Mouse (Mus musculus): ENCODE data around the gene A3galt2. TPM values are rescaled to one million over a fixed set of nuclear protein-coding genes. Genes with fewer than 3 reads are reported as not detected.
A peak's percentile ranks its signal among the peaks of the same experiment; 100 is the strongest.

Gene A3galt2
- polyA plus RNA-seq, 1 experiment: 0.07 TPM

GRCm38 (mm10) chr4:128743031-128743626 lies 12.0 kb upstream of the A3galt2 start:
- Histone ChIP-seq H3K27ac (ENCODE audit: control insufficient read depth, insufficient read depth, low read depth, low read length) (no peak overlapping the region), H3K27me3 (ENCODE audit: control insufficient read depth, insufficient read depth, low read length) (no peaks in the 10 kb centered on the region), H3K4me1 (ENCODE audit: control insufficient read depth, insufficient read depth, low read length) (no peaks in the 10 kb centered on the region), H3K4me3 (ENCODE audit: control insufficient read depth, low read depth, low read length) (no peak overlapping the region), H3K36me3 (ENCODE audit: control insufficient read depth, insufficient read depth, low read length) (peaks cover 7% of the 10 kb centered on the region; the same call in 1 of the 2 replicates)
- TF ChIP-seq POLR2A (IDR thresholded peaks at IDR 0.05; ENCODE audit: control insufficient read depth, low read depth, low read length) (no peak), CTCF (IDR thresholded peaks at IDR 0.05; ENCODE audit: control insufficient read depth, insufficient read depth, insufficient replicate concordance, low read depth, low read length) (no peak)

- H3K4me3 ChIP-seq (ENCODE audit: control insufficient read depth, low read depth, low read length): no peak overlapping the region
- TF ChIP-seq CTCF (IDR thresholded peaks at IDR 0.05; ENCODE audit: control insufficient read depth, insufficient read depth, insufficient replicate concordance, low read depth, low read length): no peak
- no peak for TF ChIP-seq POLR2A (IDR thresholded peaks at IDR 0.05; ENCODE audit: control insufficient read depth, low read depth, low read length)
- no peaks in the 10 kb centered on the region for H3K4me1 ChIP-seq (ENCODE audit: control insufficient read depth, insufficient read depth, low read length)
- peaks cover 12% of the 10 kb centered on the region; the same call in 1 of the 2 replicates for H3K36me3 ChIP-seq (ENCODE audit: control insufficient read depth, insufficient read depth, low read length)
- H3K27ac ChIP-seq (ENCODE audit: control insufficient read depth, insufficient read depth, low read depth, low read length): no peak overlapping the region
- H3K27me3 ChIP-seq (ENCODE audit: control insufficient read depth, insufficient read depth, low read length): no peaks in the 10 kb centered on the region
These were observed 10.0 kb upstream of the A3galt2 start for GRCm38 (mm10) chr4:128745160-128745559.

GRCm38 (mm10) chr4:128747614-128748270 lies 7.4 kb upstream of the A3galt2 start:
- no peaks in the 10 kb centered on the region for H3K27me3 ChIP-seq (ENCODE audit: control insufficient read depth, insufficient read depth, low read length)
- no peak for TF ChIP-seq CTCF (IDR thresholded peaks at IDR 0.05; ENCODE audit: control insufficient read depth, insufficient read depth, insufficient replicate concordance, low read depth, low read length)
- no peak for TF ChIP-seq POLR2A (IDR thresholded peaks at IDR 0.05; ENCODE audit: control insufficient read depth, low read depth, low read length)
- no peaks in the 10 kb centered on the region for H3K4me1 ChIP-seq (ENCODE audit: control insufficient read depth, insufficient read depth, low read length)
- H3K36me3 ChIP-seq (ENCODE audit: control insufficient read depth, insufficient read depth, low read length): peaks cover 11% of the 10 kb centered on the region
- H3K27ac ChIP-seq (ENCODE audit: control insufficient read depth, insufficient read depth, low read depth, low read length): no peak overlapping the region
- no peak overlapping the region for H3K4me3 ChIP-seq (ENCODE audit: control insufficient read depth, low read depth, low read length)

- H3K27ac ChIP-seq (ENCODE audit: control insufficient read depth, insufficient read depth, low read depth, low read length): no peak overlapping the region
- no peaks in the 10 kb centered on the region for H3K4me1 ChIP-seq (ENCODE audit: control insufficient read depth, insufficient read depth, low read length)
- TF ChIP-seq CTCF (IDR thresholded peaks at IDR 0.05; ENCODE audit: control insufficient read depth, insufficient read depth, insufficient replicate concordance, low read depth, low read length) (no peak), POLR2A (IDR thresholded peaks at IDR 0.05; ENCODE audit: control insufficient read depth, low read depth, low read length) (no peak)
- H3K4me3 ChIP-seq (ENCODE audit: control insufficient read depth, low read depth, low read length): no peak overlapping the region
- H3K36me3 ChIP-seq (ENCODE audit: control insufficient read depth, insufficient read depth, low read length): peaks cover 11% of the 10 kb centered on the region
- H3K27me3 ChIP-seq (ENCODE audit: control insufficient read depth, insufficient read depth, low read length): no peaks in the 10 kb centered on the region
These were observed 6.9 kb upstream of the A3galt2 start for GRCm38 (mm10) chr4:128748309-128748708.

GRCm38 (mm10) chr4:128751006-128751405 lies 4.2 kb upstream of the A3galt2 start:
- Histone ChIP-seq H3K4me1 (ENCODE audit: control insufficient read depth, insufficient read depth, low read length) (no peaks in the 10 kb centered on the region), H3K36me3 (ENCODE audit: control insufficient read depth, insufficient read depth, low read length) (peaks cover 11% of the 10 kb centered on the region), H3K27me3 (ENCODE audit: control insufficient read depth, insufficient read depth, low read length) (no peaks in the 10 kb centered on the region), H3K27ac (ENCODE audit: control insufficient read depth, insufficient read depth, low read depth, low read length) (no peak overlapping the region), H3K4me3 (ENCODE audit: control insufficient read depth, low read depth, low read length) (no peak overlapping the region)
- peak; percentile 11; the same call in 1 of the 2 replicates for TF ChIP-seq CTCF (IDR thresholded peaks at IDR 0.05; ENCODE audit: control insufficient read depth, insufficient read depth, insufficient replicate concordance, low read depth, low read length)
- no peak for TF ChIP-seq POLR2A (IDR thresholded peaks at IDR 0.05; ENCODE audit: control insufficient read depth, low read depth, low read length)

- TF ChIP-seq CTCF (IDR thresholded peaks at IDR 0.05; ENCODE audit: control insufficient read depth, insufficient read depth, insufficient replicate concordance, low read depth, low read length) (no peak), POLR2A (IDR thresholded peaks at IDR 0.05; ENCODE audit: control insufficient read depth, low read depth, low read length) (no peak)
- Histone ChIP-seq H3K27ac (ENCODE audit: control insufficient read depth, insufficient read depth, low read depth, low read length) (no peak overlapping the region), H3K36me3 (ENCODE audit: control insufficient read depth, insufficient read depth, low read length) (peaks cover 7% of the 10 kb centered on the region), H3K4me3 (ENCODE audit: control insufficient read depth, low read depth, low read length) (no peak overlapping the region), H3K27me3 (ENCODE audit: control insufficient read depth, insufficient read depth, low read length) (no peaks in the 10 kb centered on the region), H3K4me1 (ENCODE audit: control insufficient read depth, insufficient read depth, low read length) (no peaks in the 10 kb centered on the region)
These were observed 3.0 kb upstream of the A3galt2 start for GRCm38 (mm10) chr4:128752031-128752757.

GRCm38 (mm10) chr4:128753571-128753970 lies 1.6 kb upstream of the A3galt2 start:
- no peaks in the 10 kb centered on the region for H3K27me3 ChIP-seq (ENCODE audit: control insufficient read depth, insufficient read depth, low read length)
- H3K4me1 ChIP-seq (ENCODE audit: control insufficient read depth, insufficient read depth, low read length): no peaks in the 10 kb centered on the region
- no peak overlapping the region for H3K27ac ChIP-seq (ENCODE audit: control insufficient read depth, insufficient read depth, low read depth, low read length)
- peaks cover 5% of the 10 kb centered on the region for H3K36me3 ChIP-seq (ENCODE audit: control insufficient read depth, insufficient read depth, low read length)
- no peak overlapping the region for H3K4me3 ChIP-seq (ENCODE audit: control insufficient read depth, low read depth, low read length)
- TF ChIP-seq POLR2A (IDR thresholded peaks at IDR 0.05; ENCODE audit: control insufficient read depth, low read depth, low read length): no peak
- no peak for TF ChIP-seq CTCF (IDR thresholded peaks at IDR 0.05; ENCODE audit: control insufficient read depth, insufficient read depth, insufficient replicate concordance, low read depth, low read length)
